In the genomic region with DNA sequence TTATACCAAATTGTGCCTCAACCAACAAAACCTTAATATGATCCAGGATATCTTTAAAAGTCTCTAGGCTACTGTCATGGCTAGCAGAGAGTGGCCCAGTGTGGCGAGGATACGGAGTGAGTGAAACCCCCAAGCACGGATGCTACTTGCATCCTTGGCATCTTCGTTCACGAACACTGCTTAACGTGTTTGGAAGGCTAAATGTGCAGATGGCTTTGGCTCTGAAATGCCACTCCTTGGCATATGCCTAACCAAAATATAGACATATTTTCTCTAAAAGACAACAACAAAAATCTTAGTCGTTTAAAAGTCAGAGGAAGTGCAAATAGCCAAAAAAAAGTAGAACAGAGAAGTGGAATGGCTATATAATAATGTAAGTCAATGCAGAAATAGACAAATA, we compare ENCODE assay signal across 32 mouse cellular contexts. TPM values are rescaled to one million over a fixed set of nuclear protein-coding genes. Genes with fewer than 3 reads are reported as not detected.
"Had no signal": no experiment of that assay in that cellular context is flagged by ENCODE, and none has a peak within 500 bp of the region (broad histone marks: within the 10 kb centered on the region; RNA-seq: fewer than 3 reads in every experiment).

No protein-coding gene starts in this region.

- H3K27ac ChIP-seq: heart, embryonic 10.5 days; heart, embryonic 13.5 days; heart, embryonic 15.5 days; hindbrain, embryonic 13.5 days; hindbrain, embryonic 15.5 days; hindbrain, postnatal 0 days; kidney, embryonic 15.5 days; layer of hippocampus, adult 2 months; left cerebral cortex, adult 2 months; limb, embryonic 10.5 days; limb, embryonic 12.5 days; liver, embryonic 13.5 days; liver, embryonic 15.5 days had no signal

- DNase-seq: gastrocnemius, postnatal 14 days; gastrocnemius, postnatal 36 days; heart, adult 18-20 months; heart, postnatal 14 days; heart, postnatal 36 days; kidney, adult 11 months; kidney, adult 2 months; kidney, adult 9 months; kidney, postnatal 10 days; kidney, postnatal 25 days; kidney, postnatal 4 days; liver; liver, embryonic 13.5 days; liver, postnatal 0 days had no signal

- H3K36me3 ChIP-seq: heart, embryonic 10.5 days; heart, embryonic 13.5 days; heart, embryonic 15.5 days; hindbrain, embryonic 13.5 days; hindbrain, embryonic 15.5 days; kidney, embryonic 15.5 days; limb, embryonic 10.5 days; limb, embryonic 12.5 days; liver, embryonic 13.5 days; liver, embryonic 15.5 days had no signal

- H3K4me2 ChIP-seq: heart, embryonic 13.5 days; heart, embryonic 15.5 days; hindbrain, embryonic 13.5 days; hindbrain, embryonic 15.5 days; kidney, embryonic 15.5 days; limb, embryonic 12.5 days; liver, embryonic 11.5 days; liver, embryonic 13.5 days; liver, embryonic 15.5 days had no signal

- H3K27me3 ChIP-seq: heart, embryonic 13.5 days; heart, embryonic 15.5 days; hindbrain, embryonic 13.5 days; hindbrain, embryonic 15.5 days; kidney, embryonic 15.5 days; limb, embryonic 12.5 days; liver, embryonic 13.5 days; liver, embryonic 15.5 days had no signal

- ATAC-seq: hindbrain, postnatal 0 days; intestine, embryonic 16.5 days; liver, postnatal 0 days had no signal

- H3K4me1 ChIP-seq: heart, embryonic 10.5 days; heart, embryonic 13.5 days; heart, embryonic 15.5 days; hindbrain, embryonic 13.5 days; hindbrain, embryonic 15.5 days; kidney, embryonic 15.5 days; limb, embryonic 10.5 days; limb, embryonic 12.5 days; liver, embryonic 13.5 days; liver, embryonic 15.5 days had no signal

- H3K4me3 ChIP-seq: heart, embryonic 10.5 days; heart, embryonic 13.5 days; heart, embryonic 15.5 days; hindbrain, embryonic 13.5 days; hindbrain, embryonic 15.5 days; kidney, embryonic 15.5 days; layer of hippocampus, adult 2 months; left cerebral cortex, adult 2 months; limb, embryonic 10.5 days; limb, embryonic 12.5 days; liver, embryonic 13.5 days; liver, embryonic 15.5 days had no signal

- H3K9me3 ChIP-seq: heart, embryonic 15.5 days; hindbrain, embryonic 13.5 days; hindbrain, embryonic 15.5 days; kidney, embryonic 15.5 days; limb, embryonic 10.5 days; limb, embryonic 12.5 days; liver, embryonic 13.5 days; liver, embryonic 15.5 days had no signal

- H3K9ac ChIP-seq: heart, embryonic 13.5 days; heart, embryonic 15.5 days; hindbrain, embryonic 13.5 days; hindbrain, embryonic 15.5 days; kidney, embryonic 15.5 days; limb, embryonic 12.5 days; liver, embryonic 13.5 days; liver, embryonic 15.5 days; liver, postnatal 0 days had no signal

RNA-seq across cellular contexts. Expression of a gene that starts 42.0 kb away (rescaled TPM):
- polyA plus RNA-seq: heart, postnatal 0 days had no signal

RNA-seq across cellular contexts. Expression of a gene that starts 45.5 kb away (rescaled TPM):
- polyA plus RNA-seq: gonadal fat pad, adult 2 months; heart, embryonic 10.5 days; heart, embryonic 13.5 days; heart, embryonic 15.5 days; heart, postnatal 0 days; hindbrain, embryonic 11.5 days; hindbrain, embryonic 13.5 days; hindbrain, embryonic 15.5 days; hindbrain, postnatal 0 days; intestine, embryonic 14.5 days; intestine, embryonic 16.5 days; kidney, adult 2 months; kidney, embryonic 15.5 days; limb, embryonic 10.5 days; limb, embryonic 12.5 days; liver, embryonic 11.5 days; liver, embryonic 13.5 days; liver, embryonic 15.5 days; liver, postnatal 0 days had no signal
